Mouse (Mus musculus): Measurements from ENCODE around the gene Dpf3.

Dpf3 gene

DNA sequence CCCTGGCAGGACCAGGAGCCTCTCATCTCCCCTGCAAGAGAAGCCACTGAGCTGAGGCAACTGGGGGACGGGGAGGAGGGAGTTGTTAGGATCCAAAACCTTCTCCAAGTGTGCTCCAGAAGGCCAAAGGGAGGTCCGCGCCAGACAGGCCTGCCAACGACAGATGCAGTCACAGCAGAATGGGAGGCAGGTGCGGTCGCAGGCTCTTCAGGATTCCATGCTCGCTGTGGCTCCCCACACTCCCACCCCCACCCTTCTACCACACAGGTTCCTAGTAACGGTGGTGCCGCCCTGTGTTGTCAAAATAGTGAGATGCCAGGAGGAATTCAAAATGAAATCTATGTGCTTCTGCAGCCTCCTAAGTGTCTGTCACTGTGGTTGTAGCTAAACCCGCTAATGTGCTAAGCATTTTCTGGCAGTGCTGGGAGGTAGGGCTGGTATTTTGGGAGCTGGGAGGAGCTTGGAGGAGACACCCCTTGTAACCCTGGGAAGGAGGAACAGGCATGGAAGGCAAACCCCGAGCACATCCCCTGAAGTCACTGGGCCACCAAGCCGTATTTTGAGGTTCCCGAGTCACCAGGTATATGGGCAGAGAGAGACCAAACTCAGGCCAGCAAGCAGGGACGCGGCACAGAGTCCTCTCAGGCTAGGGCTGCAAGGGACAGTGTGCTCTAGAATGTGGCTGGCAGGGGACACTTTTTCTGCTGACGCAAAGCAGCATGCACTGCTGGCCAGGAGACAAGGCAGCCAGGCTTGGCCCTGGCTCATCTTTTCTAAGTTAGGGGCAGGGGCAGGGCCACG, 75.6 kb downstream of the Dpf3 start:
- DNase-seq: no peak

DNA sequence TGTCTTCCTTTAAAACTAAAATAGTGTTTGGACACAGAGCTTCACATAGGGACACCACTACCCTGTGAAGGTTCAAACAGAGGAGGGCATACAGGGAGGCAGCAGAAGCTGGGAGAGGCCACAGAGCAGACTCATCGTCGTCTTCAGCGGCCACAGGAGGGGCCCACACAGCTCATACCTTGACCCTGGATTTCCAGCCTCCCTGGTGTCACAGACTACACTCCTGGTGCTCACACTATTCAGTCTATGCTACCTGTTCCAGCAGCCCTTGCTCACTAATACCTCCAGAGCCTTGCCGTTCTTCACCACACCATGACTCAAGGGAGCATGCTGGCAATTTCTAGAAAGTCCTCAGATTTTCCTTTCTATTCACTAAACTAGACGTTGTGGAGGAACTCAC, 76.5 kb downstream of the Dpf3 start:
- no peak for DNase-seq

DNA sequence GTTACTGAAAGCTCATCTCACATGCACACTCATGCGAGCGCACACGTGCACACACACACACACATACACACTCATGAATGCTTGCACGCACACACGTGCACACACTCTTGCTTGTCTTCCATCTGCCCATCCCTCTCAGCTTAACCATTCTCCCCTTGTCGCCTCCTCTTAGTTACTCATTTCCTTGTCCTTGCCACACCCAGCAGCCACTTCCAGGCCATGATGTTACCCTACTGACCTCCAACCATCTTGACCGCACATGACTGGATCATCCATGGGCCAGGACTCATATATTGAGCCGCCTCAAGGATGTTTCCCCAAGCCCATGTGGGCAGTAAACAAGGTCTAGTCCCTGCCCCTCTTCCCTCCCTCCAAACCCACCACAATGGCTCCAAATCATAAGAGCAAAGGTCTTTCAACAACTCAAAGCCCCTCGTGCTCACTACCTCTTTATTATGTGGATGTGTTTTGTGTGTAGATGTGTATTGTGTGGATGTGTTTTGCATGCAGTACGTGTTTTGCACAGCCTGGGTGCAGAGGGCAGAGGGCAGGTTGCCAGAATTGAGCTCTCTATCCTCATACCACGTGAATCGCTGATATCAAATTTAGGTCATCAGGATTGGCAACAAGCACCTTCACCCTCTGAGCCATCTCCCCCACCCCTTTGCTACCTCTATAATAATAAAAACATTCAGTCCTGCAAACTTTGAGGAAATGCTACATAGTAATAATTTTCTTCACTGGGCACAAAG, 82.0 kb downstream of the Dpf3 start:
- no peak for DNase-seq

DNA sequence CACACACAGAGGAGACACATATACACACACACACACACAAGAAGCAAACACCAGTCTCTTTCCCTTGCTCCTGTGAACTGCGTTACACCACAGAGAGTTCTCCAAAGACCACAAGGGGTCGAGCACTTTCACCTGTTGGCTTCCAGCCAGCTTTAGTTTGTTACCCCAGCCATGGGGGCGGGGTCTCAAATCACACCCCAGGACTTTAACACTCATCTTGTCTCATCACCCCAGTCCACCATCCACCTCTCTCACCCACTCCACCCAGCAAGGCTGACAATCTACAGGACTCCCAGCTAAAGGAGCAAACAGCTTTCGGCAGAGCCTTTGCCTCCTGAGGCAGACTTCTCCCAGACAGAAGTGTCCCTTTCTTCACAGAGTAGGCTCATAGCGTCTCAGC, 85.2 kb downstream of the Dpf3 start:
- no peak for DNase-seq

DNA sequence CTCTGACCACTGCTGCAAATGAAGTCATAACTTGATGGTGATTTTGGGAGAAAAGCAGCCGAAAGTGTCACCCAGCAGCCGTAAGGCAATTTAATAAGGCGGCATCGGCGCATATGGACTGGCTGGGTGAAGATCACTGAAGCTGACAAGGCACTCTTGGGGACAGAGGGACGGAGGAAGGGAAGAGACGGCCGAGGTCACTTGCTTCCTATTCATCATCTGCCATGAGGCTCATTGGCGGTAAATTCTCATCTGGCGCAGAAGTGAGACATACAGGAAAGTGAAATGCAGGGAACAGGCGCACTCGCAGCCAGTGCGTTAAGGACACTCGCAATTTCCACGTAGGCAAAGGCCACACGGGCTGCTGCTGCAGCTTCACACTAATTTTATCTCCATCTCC, 95.5 kb downstream of the Dpf3 start:
- no peak for DNase-seq

DNA sequence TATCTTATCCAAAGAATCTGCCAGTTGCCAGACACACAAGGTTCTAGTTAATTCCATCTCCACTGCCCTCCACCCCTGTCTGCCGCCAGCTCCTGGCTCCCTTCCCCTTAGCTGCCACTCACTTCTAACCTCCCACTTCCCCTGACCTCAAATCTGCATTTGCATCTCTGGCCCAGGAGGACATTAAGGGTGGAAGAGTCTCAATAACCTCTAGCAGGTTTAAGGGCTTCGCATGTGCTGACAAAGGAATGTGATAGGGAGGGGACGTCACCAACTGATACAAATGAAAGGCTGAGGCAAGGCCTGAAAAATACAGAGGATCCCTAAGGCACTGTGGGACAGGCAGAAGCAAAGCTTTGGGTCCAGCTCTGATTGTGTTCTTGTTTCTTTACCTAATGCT, 100.0 kb downstream of the Dpf3 start:
- no peak for DNase-seq

DNA sequence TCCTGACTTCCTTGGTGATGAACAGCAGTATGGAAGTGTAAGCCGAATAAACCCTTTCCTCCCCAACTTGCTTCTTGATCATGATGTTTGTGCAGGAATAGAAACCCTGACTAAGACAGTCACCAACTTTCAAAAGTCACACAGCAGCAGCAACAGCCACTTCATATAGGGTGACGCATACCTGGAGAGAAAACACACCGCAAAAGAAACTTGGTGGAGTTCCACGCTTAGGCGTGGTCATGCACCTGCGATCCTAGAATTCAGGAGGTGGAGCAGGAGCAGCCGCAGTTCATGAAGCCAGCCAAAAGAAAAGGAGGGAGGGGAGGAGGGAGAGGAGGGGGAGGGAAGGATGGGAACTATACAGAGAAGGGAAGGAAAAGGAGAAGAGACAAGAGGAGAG, 106.4 kb downstream of the Dpf3 start:
- DNase-seq: no peak

DNA sequence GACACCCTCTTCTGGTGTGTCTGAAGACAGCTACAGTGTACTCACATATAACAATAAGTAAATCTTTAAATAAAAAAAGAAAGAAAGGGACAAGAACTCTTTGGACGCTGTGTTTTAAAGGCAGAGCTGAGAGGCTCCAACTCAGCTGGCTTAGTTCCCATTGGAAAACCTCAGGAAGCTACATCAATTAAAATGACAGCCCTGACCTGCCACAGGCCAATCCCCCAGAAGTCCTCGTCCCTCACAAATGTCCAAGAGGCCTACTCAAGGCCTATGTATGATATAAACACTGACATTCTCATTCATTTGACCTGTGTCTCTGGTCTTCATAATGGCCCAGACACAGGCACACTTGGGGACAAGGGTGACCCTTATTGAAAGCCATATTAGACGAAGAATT, 107.5 kb downstream of the Dpf3 start:
- DNase-seq: no peak

DNA sequence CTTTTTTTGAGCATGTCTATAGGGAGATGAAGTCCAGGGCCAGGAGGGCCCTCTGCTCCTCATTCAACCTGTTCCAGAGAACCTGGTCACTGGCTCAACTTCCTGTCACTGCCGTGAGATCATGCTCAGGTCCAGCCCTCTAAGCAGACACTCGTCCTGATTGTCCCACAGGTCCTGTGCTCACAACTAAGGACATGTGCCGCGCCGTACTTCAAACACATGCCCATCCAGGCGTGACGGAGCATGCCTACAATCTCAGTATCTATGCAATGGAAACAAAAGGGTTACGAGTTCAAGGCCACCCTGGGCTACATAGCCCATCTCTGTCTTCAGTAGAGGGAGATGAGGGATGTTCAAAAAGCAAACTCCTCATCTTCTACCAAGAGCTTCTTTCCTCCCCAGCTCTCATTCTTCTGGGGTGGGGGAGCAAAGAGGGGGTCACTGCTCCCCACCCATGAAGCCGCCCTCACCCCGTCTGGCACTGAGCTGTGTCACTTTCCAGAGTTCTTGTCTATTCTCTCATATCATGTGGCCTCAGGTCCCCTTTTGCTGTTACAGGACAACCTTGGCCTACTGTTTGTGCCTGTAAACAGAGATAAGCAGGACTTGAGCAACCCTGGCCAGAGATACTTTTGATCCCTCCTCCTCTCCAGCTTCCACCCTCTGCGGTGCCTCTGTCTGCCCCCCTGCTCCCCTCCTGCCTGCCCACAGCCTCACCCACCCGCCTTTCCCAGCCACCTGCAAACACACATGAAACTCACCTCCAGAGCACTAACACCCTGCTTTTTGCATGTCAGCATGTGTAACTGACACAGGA, 112.3 kb downstream of the Dpf3 start:
- peak; percentile 71 to 84 for DNase-seq

DNA sequence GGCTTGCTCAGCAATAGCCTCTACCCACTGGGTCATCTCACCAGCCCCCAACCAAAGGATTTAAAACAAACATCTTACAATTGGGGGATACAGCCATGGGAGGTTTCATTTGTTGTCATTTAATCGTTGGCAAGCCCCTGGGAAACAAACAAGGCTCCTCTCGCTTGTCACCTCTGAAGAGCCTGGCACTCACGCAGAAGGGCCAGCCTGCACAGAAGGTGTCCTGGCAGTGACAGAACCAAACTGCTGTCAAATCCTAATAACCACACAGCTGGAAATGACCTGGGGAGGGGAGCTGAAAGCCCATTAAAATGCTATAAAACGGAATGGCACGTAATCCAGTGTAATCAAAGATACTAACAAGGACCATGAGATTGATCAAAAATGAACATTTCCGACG, 114.4 kb downstream of the Dpf3 start:
- no peak for DNase-seq

DNA sequence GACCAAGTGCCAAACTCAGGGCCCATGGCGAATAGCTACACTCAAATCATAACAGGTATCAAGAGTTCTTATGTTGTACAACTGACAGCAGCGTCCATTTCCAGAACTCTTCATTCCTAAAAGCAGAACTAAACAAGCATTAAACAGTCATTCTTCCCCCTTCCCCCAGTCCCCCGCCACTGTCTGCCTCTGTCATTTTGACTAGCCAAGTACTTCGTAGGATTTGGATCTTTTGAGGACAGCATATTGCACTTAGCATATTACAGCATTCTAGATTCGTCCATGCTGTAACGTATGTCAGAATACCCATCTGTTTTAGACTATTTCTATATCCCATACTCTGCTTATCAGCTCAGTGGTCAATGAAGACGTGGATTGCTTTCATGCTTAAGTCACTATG, 115.2 kb downstream of the Dpf3 start:
- no peak for DNase-seq

DNA sequence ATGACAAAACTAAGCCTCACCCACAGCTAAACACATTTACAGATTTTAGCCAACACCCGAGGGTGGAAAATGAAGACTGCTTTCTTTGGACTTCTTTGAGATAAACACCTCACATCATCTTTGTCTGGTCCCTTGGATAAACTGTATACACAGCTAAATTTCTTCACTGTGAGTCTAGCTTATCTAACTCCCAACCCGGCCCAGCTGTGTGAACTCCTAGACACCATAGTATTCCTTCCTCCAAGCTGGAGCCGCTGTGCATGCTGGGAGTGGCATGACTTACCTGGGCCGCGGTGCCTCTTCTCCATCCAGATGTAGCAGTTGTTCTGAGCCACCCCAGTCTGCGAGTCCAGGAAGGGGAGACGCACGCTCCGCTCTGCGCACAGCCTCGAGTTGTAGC, 117.3 kb downstream of the Dpf3 start:
- DNase-seq: no peak

DNA sequence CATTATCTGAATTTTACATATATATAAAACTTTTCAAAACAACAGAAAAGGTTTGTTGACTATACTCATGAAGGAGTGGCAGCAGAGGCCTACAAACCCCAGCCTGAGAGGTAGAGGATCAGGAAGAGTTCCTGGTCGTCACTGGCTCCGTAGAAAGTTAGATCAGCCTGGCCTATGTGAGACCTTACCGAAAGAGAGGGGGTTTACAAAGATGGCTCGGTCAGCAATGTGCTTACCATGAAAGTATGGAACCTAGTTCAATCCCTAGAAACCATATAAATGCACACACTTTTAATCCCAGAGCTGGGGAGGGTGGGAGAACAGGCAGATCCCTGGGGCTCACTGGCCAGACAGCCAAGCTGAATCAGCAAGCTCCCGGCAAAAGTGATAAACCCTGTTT, 118.1 kb downstream of the Dpf3 start:
- no peak for DNase-seq

DNA sequence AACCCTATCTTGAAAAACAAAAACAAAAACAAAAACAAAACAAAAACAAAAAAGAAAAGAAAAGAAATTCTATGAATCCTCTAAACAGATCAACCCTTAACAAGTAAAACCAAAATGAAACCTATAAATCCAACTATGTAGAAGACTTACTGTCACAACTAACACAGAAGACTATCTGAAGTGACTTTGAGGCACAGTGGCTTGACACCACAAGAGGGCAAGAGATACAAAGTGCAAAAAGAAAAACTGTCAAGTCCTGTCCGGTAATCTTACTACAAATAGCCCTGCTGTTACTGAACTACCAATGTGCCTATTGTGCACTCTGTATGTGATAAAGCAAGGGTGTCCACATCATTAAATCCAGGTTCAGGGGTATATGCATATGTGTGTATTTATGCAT, 120.0 kb downstream of the Dpf3 start:
- DNase-seq: no peak

DNA sequence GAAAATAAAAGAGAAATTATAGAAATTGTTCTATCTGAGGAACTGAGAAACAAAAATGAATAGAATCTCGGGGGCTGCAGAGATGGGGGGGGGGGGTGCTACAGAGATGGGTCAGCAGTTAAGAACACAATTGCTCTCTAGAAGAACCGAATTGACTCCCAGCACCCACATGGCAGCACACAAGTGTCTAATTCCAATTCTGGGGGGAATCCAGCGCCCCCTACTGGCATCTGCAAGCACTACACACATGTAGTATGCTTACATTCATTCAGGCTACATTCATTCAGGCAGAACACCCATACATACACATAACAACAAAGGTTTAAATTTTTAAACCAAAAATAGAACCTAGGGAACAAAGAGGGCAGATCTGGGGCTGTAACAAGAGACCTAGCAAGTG, 122.7 kb downstream of the Dpf3 start:
- no peak for DNase-seq

DNA sequence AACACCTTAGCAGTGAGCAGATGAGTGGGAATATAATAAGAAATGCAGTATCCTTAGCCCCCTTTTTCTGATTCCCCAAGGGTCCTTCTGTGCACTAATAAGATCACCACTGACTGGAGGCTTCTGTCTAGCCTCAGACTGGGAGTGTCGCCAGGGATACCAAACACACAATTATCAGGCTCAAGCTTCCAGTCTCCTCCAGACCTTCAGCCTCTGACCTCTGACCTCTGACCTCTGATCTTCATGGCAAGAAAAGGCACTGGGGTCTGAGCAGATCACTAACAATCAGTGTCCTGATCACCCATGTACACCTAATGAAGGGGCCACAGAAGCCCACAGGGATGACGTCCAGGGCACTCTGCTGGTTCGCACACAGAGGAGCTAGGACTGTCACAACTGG, 125.7 kb downstream of the Dpf3 start:
- DNase-seq: no peak

DNA sequence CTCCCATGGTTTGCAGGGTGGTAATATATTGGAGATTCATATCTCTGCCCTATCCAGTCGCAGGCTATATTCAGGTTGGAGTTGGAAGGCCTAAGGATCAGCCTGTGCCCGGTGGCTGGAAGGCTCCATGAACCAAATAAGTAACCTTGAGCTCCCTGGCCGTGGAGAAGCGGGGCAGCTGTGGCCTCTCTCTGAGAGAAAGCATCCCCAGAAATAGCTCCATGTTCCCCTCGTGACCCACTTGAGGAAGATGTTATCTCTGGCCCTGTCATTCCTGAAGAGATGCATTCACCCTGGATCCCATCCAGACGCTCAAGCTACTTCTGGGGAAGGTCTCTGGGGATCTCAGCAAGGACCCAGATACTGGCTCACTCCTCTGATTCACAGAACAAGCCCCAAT, 134.9 kb downstream of the Dpf3 start:
- no peak for DNase-seq

DNA sequence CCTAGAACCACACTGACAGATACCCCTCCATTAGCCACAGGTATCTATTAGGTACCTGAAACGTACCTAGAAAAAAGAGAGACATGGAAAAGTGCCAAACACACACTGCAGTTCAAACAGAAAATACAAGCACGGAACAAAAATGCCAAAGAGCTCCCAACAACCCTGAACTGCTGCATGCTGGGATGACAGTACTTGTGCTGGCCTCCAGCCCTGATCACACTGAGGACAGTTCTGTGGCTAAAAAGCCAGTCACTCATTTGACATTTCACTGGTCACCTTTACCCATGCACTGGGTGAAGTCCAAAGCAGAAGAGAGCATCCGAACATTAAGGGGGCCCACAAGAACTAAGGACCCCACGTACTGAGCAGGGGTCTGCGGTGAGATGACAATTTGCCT, 137.8 kb downstream of the Dpf3 start:
- no peak for DNase-seq

DNA sequence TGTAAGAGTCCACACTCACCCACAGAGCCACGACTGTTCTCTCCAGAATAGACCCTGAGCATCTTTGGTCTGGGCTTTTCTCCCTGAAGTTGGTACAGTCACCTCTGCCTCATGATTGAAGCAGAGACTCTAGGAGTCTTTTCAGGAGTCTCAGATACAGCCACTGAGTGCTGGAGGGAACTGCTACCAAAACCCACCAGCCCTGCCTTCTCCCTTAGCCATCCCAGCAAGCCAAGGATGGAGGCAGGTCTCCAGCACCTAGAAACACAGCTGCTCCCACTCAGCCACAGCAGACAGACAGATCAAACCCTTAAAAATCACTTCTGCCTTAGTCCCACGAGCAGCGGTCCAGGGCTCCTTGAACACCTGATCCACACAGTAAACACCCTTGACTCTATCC, 139.3 kb downstream of the Dpf3 start:
- no peak for DNase-seq

DNA sequence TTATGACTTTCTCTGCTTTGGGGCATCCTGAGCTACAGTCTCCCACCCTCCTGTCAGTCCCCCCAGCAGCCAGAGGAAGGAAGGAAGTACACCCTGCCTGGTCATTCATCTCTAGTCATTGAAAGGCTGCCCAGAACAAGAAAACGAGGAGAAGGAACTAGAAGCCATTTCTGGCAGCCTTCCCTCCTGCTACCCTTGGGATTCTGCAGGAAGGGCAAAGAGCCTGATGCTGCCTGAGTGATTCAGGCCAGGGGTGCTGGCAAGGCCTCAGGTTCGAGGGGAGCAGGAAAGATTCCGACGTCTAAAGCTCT, 144.7 kb downstream of the Dpf3 start:
- no peak for DNase-seq

DNA sequence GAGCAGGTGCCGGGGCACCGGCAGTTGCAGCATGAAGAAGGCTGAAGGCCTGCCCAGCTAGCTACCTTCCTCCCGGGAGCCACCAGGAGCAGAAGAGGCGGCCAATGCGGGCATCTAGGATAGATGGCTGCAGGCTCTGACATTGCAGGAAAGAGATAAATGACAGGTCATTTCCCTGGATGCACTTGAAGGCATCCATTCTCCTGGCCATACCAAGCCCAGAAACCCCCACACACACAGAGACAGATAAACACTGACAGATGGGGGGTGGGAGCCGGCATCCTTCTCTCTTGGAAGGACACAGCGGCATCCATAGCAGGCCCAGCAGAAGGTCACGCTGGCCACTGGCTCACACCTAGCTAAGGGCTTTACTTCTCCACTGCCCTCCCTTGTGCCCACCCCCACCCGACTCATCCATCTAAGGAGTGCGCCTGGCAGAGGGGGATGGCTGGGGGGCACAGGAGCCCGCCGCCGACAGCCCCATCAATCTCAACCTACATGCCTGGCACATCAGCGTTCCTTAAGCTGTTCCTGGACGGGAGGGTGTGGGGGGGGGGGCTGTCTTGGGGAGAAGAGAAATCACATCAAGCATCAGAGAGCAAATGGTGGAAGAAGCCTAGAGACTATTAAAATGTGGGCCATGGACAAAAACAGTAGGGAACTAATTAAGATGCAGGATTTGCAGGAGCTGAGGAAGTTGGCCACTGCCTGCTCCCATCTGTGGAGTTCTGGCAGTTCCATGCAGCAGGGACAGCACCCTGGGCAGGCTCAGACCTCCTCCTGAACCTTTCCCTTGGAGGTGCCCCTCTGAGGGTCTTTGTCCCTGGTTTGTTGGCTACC, 145.3 kb downstream of the Dpf3 start:
- DNase-seq: no peak

DNA sequence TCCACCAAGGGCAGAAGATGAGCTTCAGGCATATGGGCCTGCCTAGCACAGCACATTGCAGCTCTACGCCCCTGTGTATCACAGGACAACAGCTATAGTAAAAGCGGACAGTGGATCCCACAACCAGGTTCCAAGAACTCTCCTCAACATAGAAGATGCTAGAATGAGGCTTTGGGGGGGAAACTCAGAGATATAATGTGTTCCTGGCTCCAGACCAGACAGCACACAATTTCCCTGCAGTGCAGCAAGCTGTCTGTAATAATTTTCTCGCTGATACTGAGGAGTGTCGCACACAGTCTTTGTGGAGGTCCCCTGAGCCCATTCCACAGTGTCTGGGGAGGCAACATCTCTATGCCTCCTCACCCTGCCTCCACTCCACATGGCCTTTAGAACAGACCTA, 146.6 kb downstream of the Dpf3 start:
- DNase-seq: no peak

DNA sequence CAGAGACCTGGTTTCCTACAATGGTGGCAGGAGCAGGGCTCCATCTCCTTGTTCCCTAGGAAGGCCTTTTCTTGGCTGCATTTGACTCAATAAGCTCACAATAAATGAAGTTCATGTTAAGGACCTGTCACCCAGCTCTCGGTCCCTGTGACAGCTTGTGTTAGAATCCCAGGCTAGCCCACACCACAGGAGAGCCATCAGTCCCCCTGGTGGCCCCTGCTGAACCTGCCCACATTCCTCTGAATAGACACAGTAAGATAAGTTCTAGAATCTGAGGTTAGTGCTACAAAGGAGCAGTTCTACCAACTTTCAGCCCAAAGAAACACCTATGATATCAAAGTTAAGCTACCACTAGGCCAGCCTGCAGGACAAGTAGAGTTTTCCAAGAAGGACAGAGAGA, 149.2 kb downstream of the Dpf3 start:
- no peak for DNase-seq

Data from thymus, postnatal 36 days (tissue).